Mouse (Mus musculus): ENCODE data around the gene Rpl9. TPM values are rescaled to one million over a fixed set of nuclear protein-coding genes. Genes with fewer than 3 reads are reported as not detected.

The Rpl9 gene
- total RNA-seq (2021) = 100 to 1,000 TPM; 548 to 565 TPM
- long read RNA-seq, experiment 1, transcript Rpl9-201 (8 exons, 738 nt) = major isoform, 106 of 119 reads
- long read RNA-seq, experiment 1, partial matches to known transcripts = 8 of 119 reads
- long read RNA-seq, experiment 1, other reads (novel, unspliced or antisense) = 3 of 119 reads
- long read RNA-seq, experiment 2, transcript Rpl9-201 (8 exons, 738 nt) = major isoform, 240 of 263 reads
- long read RNA-seq, experiment 2, partial matches to known transcripts = 11 of 263 reads
- long read RNA-seq, experiment 2, other reads (novel, unspliced or antisense) = 11 of 263 reads

DNA sequence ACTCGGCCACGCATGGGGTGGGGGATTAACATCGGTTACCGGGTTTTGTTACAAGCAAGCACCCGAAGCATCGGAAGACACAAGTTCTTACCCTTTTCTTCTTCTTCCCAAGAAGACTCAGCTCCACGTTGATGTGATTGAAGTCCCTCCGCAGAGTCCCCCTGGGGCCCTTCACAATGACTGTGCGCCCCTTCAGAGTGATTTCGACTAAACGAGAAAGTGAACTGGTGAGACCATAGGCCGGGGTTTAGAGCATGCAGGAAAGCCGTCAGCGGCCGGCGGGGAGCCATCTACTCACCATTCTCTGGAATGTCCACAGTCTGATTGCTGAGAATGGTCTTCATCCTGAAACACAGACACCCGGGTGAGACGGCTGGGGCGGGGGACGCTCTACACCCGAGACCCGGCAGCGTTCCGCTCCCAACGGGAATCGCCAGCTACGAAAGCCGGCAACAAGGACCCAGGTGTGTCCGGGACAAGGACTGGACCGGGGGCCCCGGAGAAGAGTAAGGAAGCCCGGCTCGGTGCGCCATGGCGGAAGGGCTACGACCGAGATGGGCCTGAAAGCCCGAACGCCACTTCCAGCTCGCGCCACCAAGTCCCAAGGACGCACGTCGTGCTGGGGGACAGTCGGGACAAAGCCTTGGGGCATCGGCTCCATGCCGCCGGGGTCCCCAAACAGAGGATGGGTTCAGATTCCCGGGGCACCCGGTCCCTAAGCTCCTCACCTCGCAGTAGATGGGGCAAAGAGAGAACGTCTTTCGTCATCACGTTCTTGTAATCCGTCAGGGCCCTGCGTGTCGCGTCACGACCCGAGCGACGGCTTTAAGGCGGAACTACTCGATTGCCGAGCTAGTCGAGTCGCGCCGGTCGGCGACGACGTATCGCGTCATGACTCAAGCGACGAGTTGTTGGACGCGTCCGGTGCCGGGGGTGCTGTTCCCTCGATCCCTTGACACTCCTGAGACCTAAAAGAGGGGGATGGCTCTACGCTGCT lies at the start of gene Rpl9, which contains the start of gene Lias:
Rpl9 (minus strand) TSS at position 797 of the 997 bp plus-strand sequence.
Lias (plus strand) TSS at position 850 of the 997 bp plus-strand sequence.
- DNase-seq (ENCODE audit: low spot score in 2 of 2) = peak; percentile 99

DNA sequence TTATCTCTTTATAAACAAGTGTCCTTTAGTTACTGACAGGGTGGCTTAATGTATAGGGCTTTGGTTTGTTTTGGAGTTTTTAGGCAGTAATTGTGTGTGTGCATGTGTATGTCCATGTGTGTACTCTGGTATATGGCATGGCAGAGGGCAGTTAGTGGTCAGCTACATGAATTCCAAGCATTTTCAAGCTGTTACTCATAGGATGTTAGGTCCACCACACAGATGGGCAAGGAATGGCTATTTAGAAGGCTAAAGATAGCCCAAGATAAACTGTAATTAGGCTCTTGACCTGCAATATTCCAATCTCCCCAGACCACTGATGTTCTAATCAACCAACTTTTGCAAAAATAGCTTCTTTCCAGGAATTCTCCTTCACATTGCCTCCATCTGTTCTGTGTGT lies 46.8 kb upstream of the Rpl9 start:
- no peak for DNase-seq (ENCODE audit: low spot score in 2 of 2)

DNA sequence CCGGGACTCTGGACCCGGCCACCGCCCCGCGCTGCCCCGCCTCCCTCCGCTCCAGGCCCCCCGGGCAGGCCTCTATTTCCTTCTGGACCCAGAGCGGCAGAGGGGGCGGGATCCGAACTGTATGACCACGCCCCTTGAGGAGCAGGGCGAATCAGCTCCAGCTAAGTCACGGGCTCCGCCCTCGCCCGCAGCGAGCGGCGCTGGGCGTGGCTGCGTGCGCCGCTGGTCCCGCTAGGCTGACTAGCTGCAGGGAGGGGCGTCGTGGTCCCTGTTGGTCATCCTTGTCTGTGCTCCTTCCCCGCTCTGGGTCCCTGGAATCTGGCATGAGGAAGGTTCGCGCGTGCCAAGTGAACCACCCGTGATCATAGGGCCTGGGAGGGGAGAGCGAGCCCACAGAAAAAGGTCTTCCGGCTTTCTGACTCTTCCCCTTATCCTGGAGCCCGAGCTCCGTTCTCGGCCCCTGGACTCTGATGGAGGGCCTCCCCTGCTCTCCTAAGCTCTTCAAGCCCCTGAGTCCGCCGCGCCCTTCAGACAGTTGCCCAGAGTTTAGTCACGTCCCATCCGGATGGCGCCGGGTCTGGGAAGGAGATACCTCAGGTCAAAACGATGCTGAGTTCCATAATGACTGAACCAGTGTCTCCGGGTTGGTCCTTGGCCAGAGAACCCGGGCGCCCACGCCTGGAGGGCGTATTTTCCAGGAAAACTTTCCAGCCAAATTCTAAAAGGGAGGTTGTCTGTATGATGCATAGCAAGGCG lies 44.7 kb upstream of the Rpl9 start, which contains the start of gene Ugdh:
Ugdh (minus strand) TSS at position 144 of the 756 bp plus-strand sequence.
- DNase-seq (ENCODE audit: low spot score in 2 of 2) = peak; percentile 93 to 97

DNA sequence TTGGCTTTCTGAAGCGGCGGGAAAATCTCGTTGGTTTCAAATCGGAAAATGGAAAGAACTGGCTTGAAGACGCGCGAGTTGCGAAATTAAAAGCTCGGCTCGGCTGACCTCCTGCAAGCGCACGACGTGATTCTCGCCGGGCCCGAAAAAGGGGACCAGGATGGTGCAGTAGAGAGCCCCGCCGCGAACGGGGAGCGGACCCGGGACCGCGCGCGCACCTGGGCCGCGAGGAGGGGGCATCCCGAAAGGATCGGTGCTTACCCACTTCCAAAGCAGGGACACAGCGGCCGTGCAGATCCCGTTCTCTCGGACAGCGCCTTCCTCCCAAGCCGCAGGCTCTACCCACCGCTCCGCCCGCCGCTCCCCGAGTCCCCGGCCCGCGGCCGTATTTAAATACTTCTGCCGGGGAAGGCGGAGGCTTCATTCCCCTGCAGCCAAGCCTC lies 44.1 kb upstream of the Rpl9 start:
- DNase-seq (ENCODE audit: low spot score in 2 of 2) = peak in 1 of 2 experiments; percentile 15

DNA sequence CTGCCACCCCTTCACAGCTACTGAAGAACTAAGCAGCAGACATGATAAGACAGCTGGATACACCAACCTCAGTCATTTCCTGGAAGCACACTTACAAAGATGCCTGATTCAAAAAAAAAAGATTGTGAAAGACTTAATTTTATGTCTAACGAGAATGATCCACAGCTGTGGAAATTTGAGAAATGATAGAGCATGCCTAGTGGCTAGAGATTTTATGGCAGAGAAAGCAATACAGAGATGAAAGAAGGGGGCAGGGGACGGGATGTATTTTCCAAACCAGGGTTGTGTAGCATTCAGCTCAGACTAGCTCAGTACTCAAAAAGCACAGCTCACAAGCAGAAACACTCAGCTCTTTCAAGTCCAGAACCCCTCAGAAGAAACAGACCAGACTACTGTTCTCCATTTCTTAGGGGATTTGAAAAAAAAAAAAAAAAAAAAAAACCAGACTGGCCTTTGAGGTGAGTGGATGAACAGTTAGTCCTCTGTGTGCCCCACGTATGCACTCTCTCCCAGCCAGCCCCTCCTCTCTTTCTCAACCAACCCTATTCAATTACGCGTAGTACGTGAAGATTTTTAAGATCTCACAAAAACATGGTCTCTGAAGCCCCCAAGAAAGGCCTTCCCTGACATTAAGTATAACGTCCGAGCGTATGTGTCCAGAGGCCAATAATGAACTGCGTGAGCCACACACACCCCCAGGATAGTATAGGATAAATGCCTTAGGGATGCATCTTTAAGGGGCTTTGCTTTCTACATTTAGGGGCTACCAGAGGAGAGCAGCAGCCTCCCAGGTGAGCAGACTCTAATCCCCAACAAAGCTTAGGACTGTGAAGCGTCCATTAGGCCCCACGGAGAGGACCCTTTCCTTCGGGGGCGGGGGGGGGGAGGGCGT lies 43.5 kb upstream of the Rpl9 start:
- peak; percentile 19 to 58 for DNase-seq (ENCODE audit: low spot score in 2 of 2)

DNA sequence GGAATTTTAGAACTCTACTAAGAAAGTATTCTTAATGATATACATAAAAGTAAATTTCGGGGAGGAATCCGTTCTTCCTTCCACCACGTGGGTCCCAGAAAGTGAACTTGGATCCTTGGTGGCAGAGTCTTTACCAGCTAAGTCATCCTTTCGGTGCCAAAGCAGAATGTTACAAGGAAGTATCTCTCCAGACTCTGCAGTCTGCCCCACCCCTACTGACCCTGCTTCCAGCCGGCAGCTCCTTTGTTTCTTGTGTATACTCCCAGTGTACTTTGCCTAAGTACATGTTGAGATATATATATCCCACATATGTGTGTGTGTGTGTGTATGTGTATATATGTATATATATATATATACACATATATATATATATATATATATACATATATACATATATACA lies 38.2 kb upstream of the Rpl9 start:
- no peak for DNase-seq (ENCODE audit: low spot score in 2 of 2)

DNA sequence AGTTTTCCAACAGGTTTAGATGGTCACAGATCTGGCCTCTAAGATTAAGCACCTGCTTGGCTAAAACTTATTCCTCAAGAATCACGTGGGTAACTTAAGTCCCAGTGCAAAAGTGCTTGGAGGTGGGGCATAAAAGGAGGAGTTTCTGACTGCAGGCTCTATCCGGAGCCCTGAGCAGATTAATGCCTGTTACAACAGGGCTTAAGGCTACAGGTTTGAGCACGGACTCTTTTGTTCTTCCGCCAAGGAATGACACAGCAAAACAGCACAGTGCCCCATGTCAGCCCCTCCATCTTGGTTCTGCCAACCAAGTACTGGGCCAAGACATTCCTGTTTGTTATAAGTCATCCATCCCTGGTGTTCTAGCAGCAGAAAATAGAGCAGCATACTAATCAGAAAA lies 37.1 kb upstream of the Rpl9 start:
- DNase-seq (ENCODE audit: low spot score in 2 of 2) = no peak

DNA sequence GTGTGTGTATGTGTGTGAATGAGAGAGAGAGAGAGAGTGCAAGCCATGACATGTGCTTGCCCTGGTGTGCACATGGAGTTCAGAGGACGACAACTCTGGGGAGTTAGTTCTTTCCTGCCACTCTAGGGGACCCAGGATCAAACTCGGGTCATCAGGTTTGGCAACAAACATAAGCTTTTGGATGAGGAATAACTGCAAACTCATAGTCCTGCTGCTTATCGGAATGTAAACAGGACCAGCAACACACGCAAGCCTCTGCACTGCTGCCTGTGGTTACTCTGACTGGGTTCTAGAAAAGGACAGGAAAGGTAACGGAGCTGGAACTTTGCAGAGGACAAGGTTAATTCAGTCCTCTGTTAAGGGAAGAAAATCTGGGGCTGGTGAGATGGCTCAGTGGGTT lies 34.0 kb upstream of the Rpl9 start:
- DNase-seq (ENCODE audit: low spot score in 2 of 2) = no peak

DNA sequence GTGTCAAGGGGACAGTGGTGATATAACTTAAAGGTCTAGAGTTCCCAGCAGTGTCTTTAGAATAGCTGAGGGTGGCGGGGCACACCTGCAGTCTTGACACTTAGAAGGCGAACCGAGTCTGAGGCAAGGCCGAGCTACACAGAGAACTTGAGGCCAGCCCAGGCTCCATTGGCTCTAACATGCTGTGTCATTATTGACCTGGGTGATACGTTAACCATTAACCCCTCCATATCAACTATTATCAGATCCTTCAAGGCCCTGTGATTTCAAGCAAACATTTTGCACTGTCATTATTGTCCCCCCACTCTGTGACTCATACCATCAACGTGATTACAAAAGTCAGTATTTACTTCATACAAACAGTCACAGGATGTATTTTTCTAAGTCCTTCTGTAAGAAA lies 33.0 kb upstream of the Rpl9 start:
- DNase-seq (ENCODE audit: low spot score in 2 of 2) = no peak

DNA sequence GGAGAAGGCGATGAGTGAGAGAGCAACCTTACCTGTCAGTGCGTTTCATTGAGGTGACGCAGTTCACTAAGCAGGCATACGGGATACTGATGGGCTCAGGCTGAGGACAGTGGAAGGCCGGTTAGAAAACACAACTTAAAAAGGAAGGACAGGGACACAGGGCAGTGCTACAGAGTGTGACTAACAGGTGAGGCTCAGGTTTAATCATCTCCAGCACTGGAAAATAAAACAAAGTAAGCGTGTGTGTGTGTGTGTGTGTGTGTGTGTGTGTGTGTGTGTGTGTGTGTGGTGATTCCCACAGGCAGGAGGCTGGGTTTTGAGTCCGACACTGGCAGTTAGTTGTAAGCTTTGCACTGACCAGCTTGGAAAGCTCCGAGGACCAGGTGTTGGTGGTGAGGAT lies 31.6 kb upstream of the Rpl9 start:
- DNase-seq (ENCODE audit: low spot score in 2 of 2) = no peak

DNA sequence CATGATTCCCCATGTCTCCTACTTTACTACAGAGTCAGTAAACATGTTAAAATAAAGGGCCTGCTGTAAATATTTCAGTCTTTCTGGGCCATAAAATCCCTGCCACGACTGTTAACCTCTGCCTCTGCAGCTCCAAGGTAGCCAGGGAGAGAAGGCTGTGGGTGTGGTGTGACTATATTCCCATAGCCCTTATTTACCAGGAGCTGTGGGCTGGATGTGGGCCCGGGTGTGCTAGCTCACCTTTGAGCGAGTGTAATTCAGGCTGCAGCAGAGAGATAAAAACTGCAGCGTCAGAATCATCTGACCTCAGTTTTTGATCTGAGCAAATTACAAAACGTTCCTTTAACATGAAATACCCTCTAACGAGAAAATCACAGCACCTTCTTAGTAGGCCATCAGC lies 29.6 kb upstream of the Rpl9 start:
- no peak for DNase-seq (ENCODE audit: low spot score in 2 of 2)

DNA sequence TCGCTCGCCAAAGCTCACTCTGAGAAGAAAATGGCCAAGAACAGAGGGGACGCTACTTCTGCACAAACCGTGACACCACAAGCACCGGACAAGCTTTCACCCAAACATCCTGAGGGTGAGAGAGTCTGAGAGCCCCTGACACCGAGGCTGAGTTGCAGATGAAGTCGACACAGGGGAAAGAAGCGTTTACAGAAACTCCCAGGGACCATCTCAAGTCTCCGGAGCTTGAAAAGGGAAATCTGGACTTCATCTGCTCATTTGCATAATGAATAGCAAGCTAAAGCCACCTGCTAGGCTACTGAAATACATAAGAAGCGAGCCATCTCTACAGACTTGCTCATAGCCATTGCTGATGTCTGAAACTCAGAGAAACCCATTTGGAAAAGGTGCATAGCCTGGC lies 27.9 kb upstream of the Rpl9 start:
- DNase-seq (ENCODE audit: low spot score in 2 of 2) = no peak

DNA sequence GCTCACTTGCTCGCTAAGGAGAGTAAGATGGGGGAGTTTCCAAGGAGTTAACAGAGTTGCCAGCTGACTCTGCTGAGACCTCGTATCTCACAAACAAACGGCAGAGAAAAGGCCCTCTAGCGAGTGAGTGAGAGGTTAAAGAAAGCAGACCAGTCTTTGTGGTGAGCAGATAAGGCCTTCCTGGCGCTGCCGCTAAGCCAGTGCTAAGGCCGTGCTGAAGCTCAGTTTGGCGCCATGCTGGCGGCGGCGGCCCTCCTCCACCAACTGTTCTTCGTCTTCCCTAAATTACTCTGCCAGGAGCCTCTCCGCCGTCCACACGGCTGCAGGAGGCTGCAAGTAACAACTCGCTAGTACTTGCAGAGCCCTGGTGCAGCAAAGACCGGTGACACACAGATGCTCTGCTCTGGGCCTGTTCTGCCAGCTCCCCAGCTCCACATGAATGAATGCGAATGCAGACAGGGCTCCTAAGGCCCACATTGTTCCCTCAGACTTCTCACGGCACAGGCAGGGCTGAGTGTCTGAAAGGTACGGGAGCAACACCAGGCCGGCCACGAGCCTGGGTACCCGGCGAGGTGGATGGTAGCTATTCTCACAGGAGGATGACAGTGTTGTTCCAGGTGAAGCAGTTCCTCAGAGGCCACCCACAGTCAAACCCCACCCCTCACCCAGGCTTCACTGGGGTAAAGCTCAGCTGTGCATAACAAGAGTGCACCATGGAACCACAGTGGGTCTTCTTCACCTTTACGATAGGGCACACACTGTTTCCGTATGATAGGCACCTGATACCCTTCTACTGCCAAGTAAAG lies 24.6 kb upstream of the Rpl9 start:
- DNase-seq (ENCODE audit: low spot score in 2 of 2) = no peak

DNA sequence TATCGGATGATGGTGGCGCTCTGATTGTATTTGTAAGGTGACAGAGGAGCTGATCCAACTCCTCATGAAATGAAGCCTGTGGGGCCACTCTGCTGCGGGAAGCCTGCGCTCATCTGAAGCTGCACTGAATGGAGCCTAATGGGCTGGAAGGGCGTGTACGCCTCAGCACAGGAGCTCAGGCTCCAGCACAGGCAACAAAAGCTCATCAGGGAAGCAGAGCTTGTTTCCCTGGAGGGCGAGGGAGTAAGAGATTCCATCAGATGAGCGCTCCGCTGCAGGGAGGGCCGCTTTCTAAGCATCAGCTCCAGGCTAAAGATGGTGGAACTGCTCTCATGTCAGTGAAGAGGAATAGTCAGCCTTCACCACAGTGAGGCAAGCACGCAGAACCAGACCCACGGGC lies 16.7 kb upstream of the Rpl9 start:
- no peak for DNase-seq (ENCODE audit: low spot score in 2 of 2)

DNA sequence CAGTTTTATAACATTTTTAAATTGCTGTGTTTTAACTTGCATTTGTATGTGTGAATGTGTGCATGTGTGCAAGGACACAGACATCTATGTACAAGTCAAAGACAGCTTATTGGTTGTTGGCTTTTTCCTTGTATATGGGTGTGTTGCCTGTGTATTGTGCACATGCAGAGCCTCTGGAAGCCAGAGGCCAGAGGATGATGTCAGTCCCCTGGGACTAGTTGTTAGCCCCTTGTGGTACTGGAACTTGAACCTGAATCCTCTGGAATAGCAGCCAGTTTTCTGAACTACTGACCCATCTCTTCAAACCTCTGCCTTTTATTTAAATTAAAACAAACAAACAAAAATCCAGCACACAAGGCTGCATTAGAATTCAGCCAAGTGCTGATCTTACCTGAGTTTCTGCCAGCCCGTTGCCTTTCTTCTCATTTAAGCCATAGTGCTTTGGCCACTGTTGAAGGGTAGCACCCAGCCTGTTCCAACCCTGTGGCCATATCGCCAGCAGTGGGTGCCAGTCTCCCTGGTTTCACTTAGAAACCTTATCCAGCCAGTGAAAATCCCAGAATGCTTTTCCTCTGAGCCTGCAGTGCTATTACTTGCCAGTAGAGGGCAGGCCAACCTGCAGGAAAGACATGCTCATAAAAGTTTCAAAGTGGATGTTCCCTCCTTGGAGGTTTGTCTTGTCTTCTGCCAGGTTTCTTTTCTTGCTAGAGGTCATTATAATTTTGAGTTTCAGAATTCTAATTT lies 10.2 kb upstream of the Rpl9 start:
- DNase-seq (ENCODE audit: low spot score in 2 of 2) = peak; percentile 75 to 85

DNA sequence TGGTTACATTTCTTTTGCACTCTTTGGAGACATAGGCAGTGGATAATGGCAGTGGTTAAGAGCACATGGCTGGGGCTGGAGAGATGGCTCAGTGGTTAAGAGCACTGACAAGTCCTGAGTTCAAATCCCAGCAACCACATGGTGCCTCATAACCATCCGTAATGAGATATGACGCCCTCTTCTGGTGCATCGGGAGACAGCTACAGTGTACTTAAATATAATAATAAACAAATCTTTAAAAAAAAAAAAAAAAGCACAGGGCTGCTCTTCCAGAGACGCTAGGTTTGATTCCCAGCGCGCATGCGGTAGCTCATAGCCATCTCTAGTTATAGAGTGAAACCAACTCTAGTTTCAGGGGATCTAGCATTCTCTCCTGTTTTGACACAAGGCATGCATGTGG lies 3.2 kb upstream of the Rpl9 start:
- DNase-seq (ENCODE audit: low spot score in 2 of 2) = no peak

DNA sequence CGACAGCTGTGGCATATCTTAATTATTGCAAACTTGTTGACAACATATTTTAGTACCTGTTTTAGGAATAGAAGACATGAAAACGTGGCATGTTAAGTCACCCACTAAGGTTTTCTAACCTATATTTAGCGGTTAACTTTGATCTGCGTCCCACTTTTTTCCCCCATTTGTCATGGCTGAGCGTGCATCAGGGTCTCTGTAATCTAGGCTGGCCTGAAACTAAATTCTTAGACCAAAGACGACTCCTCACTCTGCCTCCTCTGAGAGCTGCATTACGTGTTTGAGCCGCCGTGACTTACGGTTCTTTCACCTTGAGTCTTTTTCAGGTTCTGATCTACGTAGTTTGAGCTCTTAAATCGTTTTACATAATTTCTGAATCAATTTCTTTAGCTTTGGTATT lies 509 bp upstream of the Rpl9 start:
- DNase-seq (ENCODE audit: low spot score in 2 of 2) = peak in 1 of 2 experiments; percentile 15

DNA sequence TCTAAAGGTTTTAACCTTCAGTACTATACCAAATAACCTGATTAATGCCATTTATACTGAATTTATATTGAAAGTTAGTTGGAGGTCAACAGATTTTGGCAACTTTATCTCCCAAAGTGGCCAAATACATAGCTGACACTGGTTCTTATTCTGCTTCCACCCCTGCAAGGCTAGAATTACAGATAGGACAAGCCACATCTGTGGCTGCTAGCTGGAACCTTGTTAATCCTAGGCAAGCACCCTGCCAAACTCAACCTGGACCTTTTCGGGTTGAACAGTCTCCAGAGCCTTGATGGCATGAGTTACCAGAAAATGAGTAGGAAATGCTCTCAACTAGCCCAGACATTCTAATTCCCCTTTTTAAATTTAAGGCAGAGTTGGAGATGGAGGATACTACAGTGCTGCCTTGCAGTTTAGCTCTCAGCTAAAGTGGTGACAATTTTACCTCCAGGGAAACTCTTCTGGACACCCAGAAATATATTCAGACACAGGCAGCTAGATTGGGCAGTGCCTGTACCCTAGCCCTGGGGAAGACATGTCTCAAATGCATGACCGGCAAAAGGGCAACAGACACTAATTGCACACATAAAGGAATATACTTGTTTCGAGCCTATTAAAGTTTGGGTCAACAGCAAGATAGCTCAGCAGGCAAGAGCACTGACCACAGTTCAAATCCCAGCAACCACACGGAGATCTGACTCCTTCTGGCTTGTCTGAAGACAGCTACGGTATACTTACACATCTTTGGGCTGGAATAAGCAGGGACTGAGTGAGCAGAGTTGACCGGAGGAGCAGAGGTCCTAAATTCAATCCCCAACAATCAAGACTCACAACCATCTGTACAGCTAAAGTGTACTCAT lies 4.0 kb downstream of the Rpl9 start:
- DNase-seq (ENCODE audit: low spot score in 2 of 2) = no peak
